Mouse (Mus musculus) kidney, adult 2 months (tissue): ENCODE data around the gene Pmm2. TPM values are rescaled to one million over a fixed set of nuclear protein-coding genes. Genes with fewer than 3 reads are reported as not detected.

Experiments used
- DNase-seq: peaks from one replicate; pipeline ENCODE4 v3.0.0; 2021
- H3K27ac ChIP-seq: fragments of 200-500 bp; 2 replicates; pipeline ENCODE4 v1.5.1; 2012; ENCODE audit warnings: low read depth, low read length, control low read depth, inconsistent platforms; ENCODE audit not compliant: insufficient read depth
- H3K27me3 ChIP-seq: fragments of 200-500 bp; replicated peaks from 2 replicates; pipeline ENCODE4 v1.6.1; 2012; ENCODE audit warnings: mild to moderate bottlenecking, moderate library complexity, low read length, inconsistent platforms; ENCODE audit not compliant: control insufficient read depth, insufficient read depth
- H3K36me3 ChIP-seq: fragments of 200-500 bp; 2 replicates; pipeline ENCODE4 v1.6.1; 2012; ENCODE audit warnings: mild to moderate bottlenecking, moderate library complexity, low read length, inconsistent platforms; ENCODE audit not compliant: control insufficient read depth, insufficient read depth
- H3K4me1 ChIP-seq: fragments of 200-500 bp; 2 replicates; pipeline ENCODE4 v1.6.1; 2011; ENCODE audit warnings: low read length; ENCODE audit not compliant: control insufficient read depth, insufficient read depth
- H3K4me3 ChIP-seq: fragments of 200-500 bp; 2 replicates; pipeline ENCODE4 v1.5.1; 2011; ENCODE audit warnings: mild to moderate bottlenecking, low read depth, low read length, control low read depth; ENCODE audit not compliant: insufficient read depth
- CTCF ChIP-seq: fragments of 200-500 bp; conservative IDR thresholded peaks from 2 replicates; pipeline ENCODE4 v1.5.1; 2011; ENCODE audit warnings: low read depth, mild to moderate bottlenecking, control low read depth, low read length, moderate library complexity, mixed read lengths; ENCODE audit not compliant: insufficient read depth, insufficient read length
- POLR2A ChIP-seq: fragments of 200-500 bp; IDR thresholded peaks from one replicate; pipeline ENCODE4 v1.6.1; 2011; ENCODE audit warnings: low read depth, low read length, control low read depth
- WGBS: fragments of 180-500 bp; shearing (Covaris S2); methylation state at CpG from one replicate; pipeline ENCODE4 v1.1.7; 2018; 5-methylcytosine and 5-hydroxymethylcytosine counted together
- polyA plus RNA-seq: library from polyadenylated mRNA; depleted of rRNA; stranded (reverse); fragments of >200 nt; gene quantifications from 2 replicates; pipeline ENCODE4 v1.2.3, GENCODE M21; 2012

Pmm2 gene
- polyA plus RNA-seq, 1 experiment, result 64.2 TPM

DNA sequence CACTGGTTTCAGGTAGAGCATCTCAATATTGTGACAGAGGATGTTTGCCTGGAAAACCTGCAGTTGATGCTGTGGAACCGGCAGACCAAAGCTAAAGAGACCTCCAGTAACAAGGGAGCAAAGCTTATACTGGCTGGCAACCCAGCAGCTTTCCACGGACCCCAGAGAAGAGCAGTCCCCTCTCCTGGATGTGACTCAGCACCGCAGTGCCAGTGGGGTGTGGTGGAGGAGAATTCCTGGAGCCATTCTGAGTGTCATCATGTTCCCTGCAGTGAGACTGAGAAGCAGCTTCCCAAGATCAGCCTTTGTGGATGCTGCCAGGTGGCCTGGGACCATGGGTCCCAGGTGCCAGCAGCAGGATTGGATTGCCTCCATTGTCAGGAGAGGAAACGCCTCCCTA lies 24.4 kb upstream of the Pmm2 start:
- Histone ChIP-seq H3K4me1 (no peaks in the 10 kb centered on the region), H3K27ac (no peak overlapping the region), H3K27me3 (no peaks in the 10 kb centered on the region), H3K4me3 (no peak overlapping the region), H3K36me3 (no peaks in the 10 kb centered on the region; the same call in 1 of the 2 replicates)
- TF ChIP-seq CTCF (no peak), POLR2A (no peak)
- DNase-seq, result no peak
- 81% methylated on average over 4 of the region's 4 CpGs for WGBS

DNA sequence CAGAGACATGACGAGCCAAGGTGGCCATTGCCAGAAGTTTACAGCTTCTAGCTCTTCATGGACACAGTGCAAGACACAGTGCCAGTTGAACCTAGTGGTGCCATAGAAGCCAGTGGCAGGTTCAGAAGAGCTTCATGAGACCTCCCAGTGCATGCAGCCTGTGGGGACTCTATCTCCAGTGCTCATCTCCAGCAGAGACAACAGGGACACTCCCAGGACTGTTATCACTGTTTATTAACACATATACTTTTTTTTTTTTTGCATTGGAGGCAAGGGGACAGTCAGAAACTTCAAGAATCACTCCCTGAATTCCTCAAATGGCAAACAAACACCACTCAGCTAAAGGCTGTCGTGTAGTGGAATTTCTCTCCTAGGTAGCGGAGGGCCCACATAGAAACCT lies 24.0 kb upstream of the Pmm2 start:
- DNase-seq, result no peak
- H3K4me3 ChIP-seq, result no peak overlapping the region
- 91% methylated on average over 3 of the region's 3 CpGs for WGBS
- H3K36me3 ChIP-seq, result no peaks in the 10 kb centered on the region; the same call in 1 of the 2 replicates
- H3K27me3 ChIP-seq, result no peaks in the 10 kb centered on the region
- TF ChIP-seq CTCF (no peak), POLR2A (no peak)
- H3K27ac ChIP-seq, result no peak overlapping the region
- H3K4me1 ChIP-seq, result no peaks in the 10 kb centered on the region

DNA sequence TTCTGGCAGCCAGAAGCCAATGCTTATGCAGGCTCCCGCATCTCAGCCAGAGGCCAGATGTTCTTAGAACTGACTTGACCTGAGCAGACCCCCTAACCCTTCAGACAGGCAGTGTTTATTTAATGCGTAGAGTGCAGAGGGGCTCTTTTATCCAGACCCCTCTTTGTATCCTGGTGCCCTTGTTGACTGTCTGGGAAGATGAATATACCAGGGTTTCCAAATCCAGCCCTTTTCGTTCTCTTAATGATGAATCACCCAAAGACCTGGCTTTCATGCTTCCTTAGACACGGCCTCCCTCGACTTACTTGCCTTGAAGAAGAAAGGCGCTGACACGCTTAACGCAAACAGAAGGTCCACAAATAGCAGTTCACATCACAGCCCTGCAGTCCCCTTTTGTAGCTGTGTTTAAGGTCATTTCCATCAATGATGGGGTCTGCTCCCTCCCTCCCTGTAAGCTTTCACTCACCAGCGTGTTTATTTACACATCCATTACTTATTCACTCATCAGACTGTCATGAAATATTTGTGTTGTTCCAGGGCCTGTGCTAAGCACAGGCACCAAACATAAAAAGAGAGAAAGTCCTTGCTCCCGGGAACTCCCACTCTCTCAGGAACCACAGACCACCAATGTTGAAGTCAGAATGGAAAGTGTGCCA lies 17.7 kb upstream of the Pmm2 start:
- Histone ChIP-seq H3K27ac (no peak overlapping the region), H3K4me1 (no peaks in the 10 kb centered on the region), H3K36me3 (no peaks in the 10 kb centered on the region), H3K4me3 (no peak overlapping the region), H3K27me3 (no peaks in the 10 kb centered on the region)
- TF ChIP-seq POLR2A, result no peak
- TF ChIP-seq CTCF, result no peak
- 46% methylated on average over 10 of the region's 10 CpGs for WGBS
- DNase-seq, result no peak

DNA sequence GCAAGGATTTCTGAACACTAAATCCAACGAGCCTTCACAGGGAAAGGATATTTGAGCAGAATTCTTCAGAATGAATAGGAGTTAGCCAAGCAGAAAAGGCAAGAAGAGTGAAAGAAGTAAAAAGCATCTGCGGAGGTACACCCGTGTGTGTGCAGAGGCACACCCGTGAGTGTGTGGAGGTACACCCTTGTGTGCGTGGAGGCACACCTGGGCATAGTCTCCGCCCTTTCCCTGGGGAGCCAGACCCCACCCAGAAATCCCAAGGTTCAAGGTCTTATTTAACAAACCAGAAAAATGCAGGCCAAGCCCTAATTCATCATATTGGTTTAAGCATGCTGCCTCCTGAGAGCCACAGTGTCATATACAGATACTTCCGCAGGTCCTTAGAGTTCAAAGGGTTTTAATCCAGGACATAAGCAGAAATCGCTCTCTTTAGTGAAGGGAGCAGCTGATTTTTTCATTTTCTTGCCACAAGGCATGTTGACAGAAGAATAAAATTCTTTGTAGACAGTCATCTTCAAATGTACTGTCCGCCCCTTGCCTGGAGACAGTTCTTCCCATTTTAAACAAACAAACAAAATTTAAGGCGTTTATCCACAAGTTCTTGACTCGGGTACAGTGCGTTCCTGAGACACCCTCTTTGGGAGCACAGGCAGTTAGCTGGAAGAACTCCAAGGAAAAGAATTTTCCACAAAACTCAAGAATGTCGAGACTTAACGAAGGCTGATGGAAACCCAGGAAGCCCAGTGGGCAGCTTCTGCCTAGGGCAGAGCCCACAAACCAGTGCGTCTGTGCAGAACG lies 17.0 kb upstream of the Pmm2 start:
- WGBS, result 64% methylated on average over 16 of the region's 16 CpGs
- no peaks in the 10 kb centered on the region for H3K4me1 ChIP-seq
- peak; percentile 18 for DNase-seq
- no peaks in the 10 kb centered on the region for H3K36me3 ChIP-seq
- TF ChIP-seq CTCF, result no peak
- no peak for TF ChIP-seq POLR2A
- no peak overlapping the region; the same call in 1 of the 2 replicates for H3K27ac ChIP-seq
- H3K27me3 ChIP-seq, result no peaks in the 10 kb centered on the region
- H3K4me3 ChIP-seq, result no peak overlapping the region

DNA sequence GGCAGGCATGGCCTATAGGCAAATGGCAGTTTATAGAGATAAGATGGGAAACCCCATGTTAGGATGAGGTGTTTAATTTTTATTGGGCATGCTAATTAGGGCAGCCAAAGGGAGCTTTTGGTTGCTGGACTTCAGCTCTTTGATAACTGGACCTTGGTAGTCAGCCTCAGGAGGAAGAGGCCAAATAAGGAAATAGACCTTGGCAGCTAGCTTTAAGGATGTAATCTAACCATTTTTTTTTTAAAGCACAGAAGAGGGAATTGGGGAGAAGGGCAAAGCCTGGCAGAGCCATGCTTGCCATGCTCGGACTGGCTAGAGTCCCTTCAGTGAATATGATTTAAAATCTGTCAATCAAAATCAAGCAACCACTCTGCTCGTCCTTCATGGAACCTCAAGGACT lies 7.1 kb upstream of the Pmm2 start:
- Histone ChIP-seq H3K4me1 (no peaks in the 10 kb centered on the region), H3K27me3 (no peaks in the 10 kb centered on the region), H3K4me3 (no peak overlapping the region), H3K27ac (no peak overlapping the region), H3K36me3 (no peaks in the 10 kb centered on the region)
- no peak for TF ChIP-seq POLR2A
- no peak for TF ChIP-seq CTCF
- WGBS, result 75% methylated on average over 2 of the region's 2 CpGs
- DNase-seq, result no peak

DNA sequence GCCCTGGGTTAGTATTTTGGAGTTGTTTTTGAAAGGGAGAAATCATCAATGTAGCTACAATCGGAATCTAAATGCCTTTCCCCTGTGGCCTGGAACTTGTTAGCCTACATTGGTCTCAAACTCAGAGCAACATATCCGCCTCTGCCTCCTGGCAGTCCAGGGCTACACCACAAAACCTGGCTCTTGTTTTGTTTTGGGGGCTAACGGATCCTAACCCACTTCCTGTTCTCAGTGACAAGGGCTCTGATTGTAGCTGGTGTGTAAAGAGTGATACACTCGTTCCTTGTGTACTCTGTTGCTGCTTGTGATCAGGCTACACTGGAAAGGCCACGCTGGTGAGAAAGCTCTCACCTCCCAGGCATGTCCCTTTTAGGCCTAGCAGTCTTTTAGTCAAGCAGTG lies 6.0 kb upstream of the Pmm2 start:
- Histone ChIP-seq H3K27ac (no peak overlapping the region), H3K4me1 (no peaks in the 10 kb centered on the region), H3K4me3 (no peak overlapping the region), H3K27me3 (no peaks in the 10 kb centered on the region), H3K36me3 (no peaks in the 10 kb centered on the region)
- TF ChIP-seq CTCF (no peak), POLR2A (no peak)
- no peak for DNase-seq
- 90% methylated on average over 5 of the region's 5 CpGs for WGBS

DNA sequence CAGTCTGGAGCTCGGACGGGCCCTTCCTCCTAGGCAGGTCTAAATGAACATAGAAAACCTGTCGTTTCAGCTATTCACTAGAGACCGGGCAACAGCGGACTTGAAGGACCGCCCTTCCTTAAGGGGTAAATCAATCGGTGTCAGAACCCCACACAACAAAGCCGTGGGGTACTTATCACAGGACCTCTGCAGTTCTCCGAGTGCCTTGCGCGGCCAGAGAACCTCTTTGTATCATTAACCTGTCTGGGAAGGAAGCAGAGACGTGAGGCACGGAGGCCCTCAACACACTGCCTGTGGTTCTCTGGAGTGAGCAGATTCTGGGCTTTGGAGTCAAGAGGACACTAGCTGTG lies 632 bp upstream of the Pmm2 start:
- H3K27ac ChIP-seq, result peak overlapping the region; percentile 66
- H3K36me3 ChIP-seq, result no peaks in the 10 kb centered on the region
- WGBS, result under 1% methylated on average over 13 of the region's 13 CpGs
- H3K27me3 ChIP-seq, result no peaks in the 10 kb centered on the region
- H3K4me1 ChIP-seq, result no peaks in the 10 kb centered on the region; the same call in 1 of the 2 replicates
- no peak for DNase-seq
- TF ChIP-seq CTCF, result no peak
- TF ChIP-seq POLR2A, result no peak
- H3K4me3 ChIP-seq, result peak overlapping the region; percentile 91
